8 mouse cellular contexts compared by ENCODE assay signal in the genomic region with DNA sequence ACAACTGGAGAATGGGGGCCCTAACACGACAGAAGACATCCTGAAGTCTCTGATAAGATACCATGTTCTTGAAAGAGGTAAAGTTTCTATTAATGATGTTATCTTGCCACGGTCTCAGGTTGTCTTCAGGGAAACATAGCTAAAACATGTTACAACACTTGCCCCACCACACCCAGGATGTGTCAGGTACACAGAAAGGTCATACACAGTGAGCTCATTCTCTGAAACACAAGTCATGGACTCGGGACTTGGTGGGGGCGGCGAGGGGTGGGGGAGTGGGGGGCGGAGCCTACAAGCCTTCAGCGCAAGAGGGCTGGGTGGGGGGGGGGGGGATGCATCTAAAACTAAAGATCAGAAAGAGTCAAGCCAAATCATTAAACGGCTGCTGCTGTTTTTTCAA. TPM values are rescaled to one million over a fixed set of nuclear protein-coding genes. Genes with fewer than 3 reads are reported as not detected.
DNase-seq lines count a peak whose midpoint lies in the region; ATAC-seq lines count a peak whose summit lies in the region.

No protein-coding gene starts in this region.

- H3K4me3 ChIP-seq in liver, embryonic 16.5 days (ENCODE audit: low read depth, low read length) = peak overlapping the region; percentile 71
- H3K4me3 ChIP-seq in neural tube, embryonic 15.5 days (replicated peaks) = peak overlapping the region; percentile 46

- H3K27ac ChIP-seq in liver, embryonic 16.5 days (ENCODE audit: low read length) = peak overlapping the region; percentile 97
- no peak overlapping the region for H3K27ac ChIP-seq in neural tube, embryonic 15.5 days (replicated peaks)

- under 1% methylated on average over 8 of the region's 8 CpGs for WGBS in liver, embryonic 16.5 days (ENCODE audit: insufficient replicate concordance)
- WGBS in neural tube, embryonic 15.5 days = 19% methylated on average over 8 of the region's 8 CpGs

- no peaks in the 10 kb centered on the region for H3K36me3 ChIP-seq in liver, embryonic 16.5 days (ENCODE audit: control insufficient read depth, insufficient read depth)
- no peaks in the 10 kb centered on the region for H3K36me3 ChIP-seq in neural tube, embryonic 15.5 days

- H3K4me1 ChIP-seq in liver, embryonic 16.5 days (ENCODE audit: control insufficient read depth, low read depth, low read length) = peaks cover 8% of the 10 kb centered on the region
- H3K4me1 ChIP-seq in neural tube, embryonic 15.5 days = peaks cover 7% of the 10 kb centered on the region; the same call in 1 of the 2 replicates

- peak; percentile 15 to 21 for DNase-seq in spleen, postnatal 36 days (ENCODE audit: low spot score in 2 of 2)
- DNase-seq in spleen, adult 12 weeks (ENCODE audit: low spot score) = no peak
- DNase-seq in embryo, embryonic 9.5 days (ENCODE audit: extremely low spot score) = peak; percentile 17
- DNase-seq in heart, postnatal 4 days = peak; percentile 9
- DNase-seq in frontal cortex, postnatal 14 days (ENCODE audit: low spot score in 2 of 2) = no peak
- DNase-seq in cerebellum, postnatal 25 days = no peak

- H3K9me3 ChIP-seq in liver, embryonic 16.5 days (replicated peaks; ENCODE audit: control insufficient read depth, low read length) = no peaks in the 10 kb centered on the region
- no peaks in the 10 kb centered on the region for H3K9me3 ChIP-seq in neural tube, embryonic 15.5 days (replicated peaks)

- ATAC-seq in liver, embryonic 16.5 days (ENCODE audit: low read depth) = peak; percentile 51
- no peak for ATAC-seq in neural tube, embryonic 15.5 days (ENCODE audit: low FRiP score)

- no peaks in the 10 kb centered on the region for H3K27me3 ChIP-seq in liver, embryonic 16.5 days (ENCODE audit: control insufficient read depth, insufficient read depth, low read depth, low read length)
- H3K27me3 ChIP-seq in neural tube, embryonic 15.5 days (replicated peaks) = no peaks in the 10 kb centered on the region

- H3K4me2 ChIP-seq in liver, embryonic 16.5 days (ENCODE audit: low read depth, low read length) = peak overlapping the region; percentile 80
- H3K4me2 ChIP-seq in neural tube, embryonic 15.5 days = peak overlapping the region; percentile 70

- peak overlapping the region; percentile 87 for H3K9ac ChIP-seq in liver, embryonic 16.5 days (ENCODE audit: low read depth, low read length)
- H3K9ac ChIP-seq in neural tube, embryonic 15.5 days (replicated peaks) = 0 out of 2 replicates have a peak overlapping the region, but pooled peaks have one; percentile 32

RNA-seq across cellular contexts. Expression of gene Cast, which starts 38.7 kb away (rescaled TPM):
- total RNA-seq in heart, postnatal 4 days (2021) = 10 to 100 TPM; 87.3 to 90.5 TPM
- 38.4 and 40.0 TPM in 2 replicates for polyA plus RNA-seq in liver, embryonic 16.5 days (2015; fragmentation: Nextera tagmentation; extraction: Ambion mirVana)
- polyA plus RNA-seq in neural tube, embryonic 15.5 days (2015; fragmentation: Nextera tagmentation; extraction: Ambion mirVana) = 10.8 and 14.3 TPM in 2 replicates

Comparison
In these comparisons a context has a peak if more than half of its experiments do, and no peak if none do; other contexts are left out.
1. DNase-seq: peak in spleen, postnatal 36 days (2 of 2), embryo, embryonic 9.5 days (single experiment) and heart, postnatal 4 days (single experiment); none in spleen, adult 12 weeks (single experiment), frontal cortex, postnatal 14 days (0 of 2) and cerebellum, postnatal 25 days (0 of 2).